Mouse (Mus musculus) C2C12 (cell line): Measurements from ENCODE around the gene Wdtc1.

ENCODE experiments used
- CTCF ChIP-seq: IDR thresholded peaks from one replicate; pipeline ENCODE4 v1.5.1; 2011; ENCODE audit not compliant: control insufficient read depth, insufficient read depth, insufficient read length
- MAX ChIP-seq: IDR thresholded peaks from one replicate; pipeline ENCODE4 v1.6.1; 2011; ENCODE audit warnings: mild to moderate bottlenecking, control low read depth
- MYOD1 ChIP-seq: IDR thresholded peaks from one replicate; pipeline ENCODE4 v1.6.1; 2011; ENCODE audit warnings: low read depth; ENCODE audit not compliant: control insufficient read depth, insufficient read length

- TF ChIP-seq CTCF (no peak), MAX (no peak), MYOD1 (no peak)
Measured at GRCm38 (mm10) chr4:133286476-133287077, 66.7 kb downstream of the Wdtc1 start.
